Mouse (Mus musculus) left cerebral cortex, postnatal 14 days (tissue): ENCODE measurements at regions not wholly inside any gene's neighbourhood (a gene's known extent, or its start where the extent isn't known, plus 50 kb on each side); places are given as distances from the start of the nearest gene placed in this dataset.

ENCODE experiments used
- DNase-seq, 2 experiments: peaks; one replicate each; pipeline ENCODE4 v3.0.0; 2021 to 2022; ENCODE audit warnings: low spot score in 2 of 2, mixed read lengths in 1 of 2
- intact Hi-C: fragments of 180-260 bp; cut with DNase I; formaldehyde crosslinking; loops from one replicate; pipeline ENCODE4 v1.15.1; 2025

DNA sequence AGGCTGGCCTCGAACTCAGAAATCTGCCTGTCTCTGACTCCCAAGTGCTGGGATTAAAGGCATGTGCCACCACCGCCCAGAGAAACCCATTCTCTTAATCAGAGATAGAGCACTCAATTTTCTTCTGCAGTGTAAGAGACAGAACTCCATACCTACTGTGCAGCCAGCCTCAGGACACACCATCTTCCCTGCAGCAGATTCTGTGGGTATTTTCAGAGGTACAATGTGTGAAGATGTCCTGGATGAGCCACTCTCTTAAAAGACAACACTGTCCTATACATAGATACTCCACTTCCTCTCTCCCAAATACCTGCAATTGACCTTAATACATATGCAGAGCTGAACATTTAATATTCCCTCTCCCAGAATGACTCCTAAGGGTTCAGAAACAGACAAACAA is 111.5 kb downstream of the Nr1d2 start:
- intact Hi-C loops, result no loop called here
- no peak for DNase-seq

DNA sequence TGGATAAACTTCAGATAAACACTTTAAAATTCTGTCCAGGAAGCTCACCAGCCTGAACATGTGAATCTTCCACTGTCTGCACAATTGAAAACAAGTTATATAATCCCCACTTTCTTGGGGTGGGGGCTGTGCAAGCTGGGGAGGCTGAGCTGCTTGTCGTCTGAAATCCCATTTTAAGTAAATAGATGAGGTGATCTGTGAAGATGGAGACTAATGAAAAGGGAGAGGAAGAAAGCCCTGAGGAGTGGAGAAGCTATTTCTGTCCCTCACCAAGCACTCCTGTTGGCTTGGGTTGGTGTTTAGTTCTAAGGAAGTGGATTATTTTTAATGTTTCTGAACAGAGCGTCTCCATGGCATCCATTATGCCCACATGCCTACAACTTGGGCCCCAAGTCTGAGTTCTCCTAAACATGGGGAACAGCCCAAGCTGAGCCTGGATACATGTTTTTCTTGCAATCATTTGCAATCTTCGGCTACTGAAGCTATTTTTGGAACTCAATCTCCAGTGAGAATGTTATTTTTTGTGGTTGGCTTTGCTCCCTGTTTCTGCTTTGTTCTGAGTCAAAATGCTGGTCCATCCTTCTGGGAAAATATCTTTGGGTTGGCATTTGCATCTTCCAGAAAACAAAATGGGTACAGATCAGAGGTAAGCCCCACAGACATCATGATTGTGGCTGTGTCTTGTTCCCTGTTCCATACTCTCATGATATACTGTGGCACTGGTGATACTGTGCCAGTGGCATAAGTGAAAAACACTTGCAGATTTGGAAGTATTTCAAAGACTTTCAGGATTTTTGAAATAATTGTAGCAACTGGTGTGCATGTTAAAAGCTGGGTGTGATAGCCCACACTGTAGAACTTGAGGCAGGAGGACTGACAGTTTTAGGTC is 131.8 kb downstream of the Nr1d2 start:
- DNase-seq, result peak; percentile 62 to 82
- intact Hi-C loops, result loop anchor here (5.0 kb wide), 1 partner anchor 45 kb away; no protein-coding TSS in a partner anchor

DNA sequence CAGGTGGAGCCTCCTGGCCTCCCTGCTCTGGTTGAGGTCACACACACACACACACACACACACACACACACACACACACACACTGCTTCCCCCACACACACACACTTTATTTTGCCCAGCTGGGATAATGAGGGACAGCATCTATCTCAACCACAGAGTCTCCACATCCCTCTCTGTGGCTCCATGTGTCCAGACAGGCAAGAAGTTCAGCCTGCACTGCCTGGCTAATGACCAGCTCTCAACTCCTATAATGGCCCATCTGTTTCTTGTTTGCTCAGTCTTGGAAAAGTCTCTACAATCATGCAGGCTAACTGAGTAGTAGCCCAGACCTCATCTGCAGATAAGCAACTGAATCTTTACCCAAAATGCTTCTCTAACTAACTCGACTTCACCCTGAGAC is 133.3 kb downstream of the Nr1d2 start:
- intact Hi-C loops, result loop anchor here (5.0 kb wide), 1 partner anchor 43 kb away; no protein-coding TSS in a partner anchor
- no peak for DNase-seq

DNA sequence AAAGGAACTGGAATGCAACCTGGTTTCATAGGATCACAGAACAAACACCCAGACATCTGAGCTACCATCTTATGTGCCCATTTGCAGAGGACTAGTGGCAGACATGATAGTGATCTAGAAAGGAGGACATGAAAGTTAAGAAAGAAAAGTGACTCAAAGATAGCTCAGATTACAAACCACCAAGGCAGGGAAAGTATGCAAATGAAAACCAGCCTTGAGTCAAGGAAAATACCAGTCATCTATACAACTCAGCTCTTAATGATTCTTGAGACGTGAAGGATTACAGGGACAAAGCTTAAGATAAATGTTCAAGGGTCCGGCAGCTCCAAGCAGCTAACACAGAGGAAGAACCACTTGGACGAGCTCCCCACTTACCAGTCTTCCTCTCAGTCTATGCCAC is 138.7 kb downstream of the Nr1d2 start:
- intact Hi-C loops, result no loop called here

More for the DNA sequence above, 138.7 kb downstream of the Nr1d2 start:
- DNase-seq, result no peak
